Mouse (Mus musculus) urinary bladder, adult 18-20 months (tissue): ENCODE data around the gene Zfhx2.
A peak's percentile ranks its signal among the peaks of the same experiment; 100 is the strongest.
"Not testable (repeated sequence)": the region's sequence is repeated elsewhere in the genome, so short reads cannot be mapped to it uniquely, and the experiment has no call there.

Experiments
- DNase-seq, 2 experiments: peaks; one replicate each; pipeline ENCODE4 v3.0.0; 2022; ENCODE audit warnings: low spot score in 2 of 2, mixed read lengths in 2 of 2

Gene Zfhx2

DNA sequence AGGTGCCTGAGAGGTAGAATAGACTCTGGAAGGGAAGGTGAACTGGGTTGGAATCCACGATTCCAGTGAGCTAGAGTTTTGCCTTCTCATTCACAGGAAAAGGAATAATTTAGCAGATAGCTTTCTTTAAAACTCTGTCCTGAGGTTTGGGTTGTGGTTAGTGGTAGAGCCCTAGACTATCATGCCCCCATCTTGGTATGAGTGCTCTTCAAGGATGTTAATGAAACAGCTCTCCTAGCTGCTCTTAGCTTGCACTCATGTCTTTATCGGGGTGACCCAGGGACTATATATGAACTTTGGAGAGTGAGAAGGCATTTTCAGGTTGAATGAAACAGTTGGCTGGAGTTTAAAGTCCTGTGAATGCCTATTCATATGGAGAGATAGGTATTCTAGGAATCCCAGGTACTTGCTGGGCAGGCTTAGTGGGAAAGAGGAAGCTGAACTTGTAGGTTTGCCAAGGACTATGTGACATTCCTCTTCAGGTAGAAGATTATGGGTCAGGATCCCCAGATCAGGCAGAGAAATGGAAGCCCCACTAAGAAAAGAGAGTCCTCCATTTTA is 44.1 kb downstream of the Zfhx2 start:
- no peak for DNase-seq

DNA sequence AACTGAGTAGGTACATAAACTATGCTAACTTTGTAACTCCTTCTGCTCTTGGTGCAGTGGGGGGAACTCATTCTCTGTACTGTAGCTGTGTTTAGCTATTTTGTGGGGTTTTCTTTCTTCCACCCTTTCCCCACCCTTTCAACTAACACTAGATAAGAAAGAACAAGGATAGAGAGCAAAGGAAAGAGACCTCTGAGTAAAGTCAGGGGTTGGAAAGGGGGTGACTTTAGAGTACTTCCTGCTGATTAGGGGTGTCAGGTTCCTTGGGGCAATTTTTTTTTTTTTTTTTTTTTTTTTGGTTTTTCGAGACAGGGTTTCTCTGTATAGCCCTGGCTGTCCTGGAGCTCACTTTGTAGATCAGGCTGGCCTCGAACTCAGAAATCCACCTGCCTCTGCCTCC is 48.4 kb downstream of the Zfhx2 start:
- not testable (repeated sequence) for DNase-seq

DNA sequence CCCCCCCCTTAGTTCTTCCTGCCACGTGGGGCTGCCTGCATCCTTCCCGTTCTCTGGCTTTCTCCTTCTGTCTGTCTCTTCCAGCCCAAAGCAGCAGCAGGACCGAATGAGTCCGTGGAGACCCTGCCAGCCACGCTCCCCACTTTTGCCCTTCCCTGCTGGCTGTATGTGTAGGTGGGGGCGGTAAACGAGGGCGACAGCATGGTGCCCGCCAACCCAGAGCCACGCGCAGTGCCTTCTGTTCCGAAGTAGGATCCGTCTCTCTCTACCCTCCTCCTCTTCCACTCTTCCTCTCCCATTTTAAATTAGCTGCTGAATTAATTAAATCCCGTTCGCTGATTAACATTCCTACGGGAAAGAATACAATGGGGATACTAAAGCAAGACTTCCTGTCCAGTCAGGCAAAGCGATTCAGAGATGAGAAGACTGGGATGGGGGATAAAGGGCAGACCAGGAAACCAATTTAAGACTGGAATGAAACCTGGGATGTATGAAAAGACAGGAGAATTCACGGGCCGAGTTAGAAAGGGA is 59.4 kb downstream of the Zfhx2 start:
- no peak for DNase-seq

DNA sequence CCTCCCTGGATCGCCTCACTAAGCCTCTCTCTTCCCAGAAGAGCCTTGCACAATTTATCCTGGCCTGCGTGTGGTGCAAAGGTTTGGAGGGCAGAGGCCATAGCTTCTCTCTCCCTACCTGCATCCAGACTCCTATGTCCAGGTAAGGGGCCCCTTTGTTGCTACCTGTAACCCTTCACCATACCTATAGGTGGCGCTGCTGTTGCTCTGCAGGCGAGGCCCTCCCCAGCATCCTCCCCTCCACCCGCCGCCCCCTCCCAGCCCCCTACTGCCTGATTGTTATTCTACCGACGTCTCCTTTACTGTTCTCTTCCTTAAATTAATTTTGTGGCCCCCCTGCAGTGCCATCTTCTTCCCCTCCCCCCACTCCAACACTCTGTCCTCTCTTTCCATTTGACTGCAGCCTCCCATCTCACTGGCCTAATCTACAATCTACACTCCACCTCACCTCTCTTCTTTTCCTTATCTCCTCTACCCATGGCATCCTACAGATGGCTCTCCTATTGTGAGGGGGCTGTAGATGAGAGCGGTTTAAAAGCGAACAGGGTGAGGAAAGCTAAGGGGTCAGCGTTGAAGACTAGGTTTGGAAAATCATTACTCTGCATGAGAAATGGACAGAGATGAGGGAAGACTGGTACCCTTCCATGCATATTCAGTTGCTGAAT is 63.0 kb downstream of the Zfhx2 start:
- DNase-seq = no peak

DNA sequence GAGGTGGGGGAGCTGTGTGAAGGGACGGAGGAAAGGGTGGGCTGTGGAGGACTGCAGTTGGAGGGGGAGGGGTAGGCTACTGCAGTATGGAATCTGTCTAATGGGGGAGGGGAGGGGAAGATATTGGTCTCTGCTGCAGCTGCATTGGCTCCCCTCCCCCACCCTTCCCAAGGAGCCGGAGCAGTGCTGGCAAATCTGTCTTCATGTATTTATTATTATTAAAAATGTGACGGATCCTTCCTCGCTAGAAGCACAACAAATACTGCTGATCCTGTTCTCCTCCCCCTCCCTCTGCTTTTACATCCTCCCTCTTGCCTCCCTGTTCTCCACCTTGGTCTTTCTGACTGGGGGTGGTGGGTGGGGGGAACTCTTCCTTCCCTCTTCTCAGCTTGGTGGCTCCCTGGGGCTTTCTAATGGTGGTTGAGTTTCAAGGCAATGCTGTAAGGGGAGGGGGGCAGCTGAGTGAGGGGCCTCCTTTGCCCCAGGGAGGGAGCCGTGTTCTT is 63.7 kb downstream of the Zfhx2 start:
- DNase-seq = no peak

DNA sequence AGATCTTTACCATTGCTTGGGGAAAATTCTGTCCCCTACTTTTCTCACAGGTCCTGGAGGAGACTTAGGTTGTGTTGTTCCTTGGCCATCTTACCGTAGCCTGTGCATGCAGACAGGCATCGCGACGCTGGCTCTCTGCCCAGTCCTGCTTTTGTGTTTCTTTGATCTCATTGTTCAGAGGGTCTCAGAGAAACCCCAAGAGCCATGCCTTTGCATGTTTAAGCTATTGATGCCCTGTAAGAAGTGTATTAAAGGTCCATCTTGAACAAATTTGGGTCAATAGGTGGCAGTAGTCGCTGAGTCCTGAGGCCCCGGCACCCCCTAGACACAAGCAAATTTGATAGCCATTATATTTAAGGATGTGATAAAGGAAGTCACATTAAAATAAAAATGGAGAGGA is 64.5 kb downstream of the Zfhx2 start:
- no peak for DNase-seq

DNA sequence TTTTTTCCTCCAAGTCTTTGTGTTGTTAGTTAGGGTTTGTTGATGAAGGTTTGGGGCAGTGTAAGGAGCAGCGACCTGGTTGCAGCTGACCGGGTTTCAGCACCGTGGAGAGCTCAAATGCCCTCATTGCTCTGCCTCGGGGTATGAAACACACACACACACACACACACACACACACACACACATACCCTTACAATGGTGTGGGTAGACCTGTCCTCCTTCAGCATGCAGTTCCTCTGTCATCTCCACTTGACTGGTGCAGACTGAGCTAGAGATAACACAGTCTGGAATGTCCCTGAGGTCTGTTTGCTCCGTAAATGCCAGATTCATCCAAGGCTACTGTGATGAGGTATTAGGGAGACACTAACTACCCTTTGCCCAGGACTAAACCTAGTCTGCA is 64.9 kb downstream of the Zfhx2 start:
- no peak for DNase-seq

DNA sequence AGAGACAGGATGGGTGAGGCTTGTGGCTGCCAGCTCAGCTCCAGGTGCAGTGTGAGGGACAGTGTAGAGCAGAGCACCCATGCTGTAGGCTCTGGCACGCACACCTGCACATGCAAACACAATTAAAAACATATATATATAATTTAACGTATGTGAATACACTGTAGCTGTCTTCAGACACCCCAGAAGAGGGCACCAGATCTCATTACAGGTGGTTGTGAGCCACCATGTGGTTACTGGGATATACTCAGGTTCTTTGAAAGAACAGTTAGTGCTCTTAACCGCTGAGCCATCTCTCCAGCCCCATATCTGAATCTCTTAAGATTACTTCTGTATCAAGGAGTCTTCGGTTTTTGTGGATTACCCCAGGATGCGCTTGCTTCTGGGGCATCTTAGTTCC is 66.6 kb downstream of the Zfhx2 start:
- no peak for DNase-seq

DNA sequence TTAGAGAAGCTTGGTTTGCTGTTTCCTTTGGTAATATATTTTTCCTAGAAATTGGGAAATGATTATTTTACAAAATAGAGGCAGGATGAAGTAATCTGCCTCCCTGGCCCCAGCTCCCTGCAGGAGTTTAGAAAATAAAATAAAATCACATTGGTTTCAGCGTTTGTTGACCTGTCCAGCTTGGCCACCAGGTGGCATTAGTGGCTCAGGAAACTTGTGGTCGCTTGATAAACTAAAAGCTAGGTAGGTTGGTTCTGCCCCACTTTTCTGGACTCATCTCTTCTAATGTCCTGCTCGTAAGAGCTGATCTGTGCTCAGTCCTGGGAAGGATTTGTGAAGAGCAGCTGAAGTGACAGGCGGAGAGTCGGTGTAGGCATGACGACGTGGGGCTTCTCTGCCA is 67.9 kb downstream of the Zfhx2 start:
- DNase-seq = peak in 1 of 2 experiments; percentile 25

DNA sequence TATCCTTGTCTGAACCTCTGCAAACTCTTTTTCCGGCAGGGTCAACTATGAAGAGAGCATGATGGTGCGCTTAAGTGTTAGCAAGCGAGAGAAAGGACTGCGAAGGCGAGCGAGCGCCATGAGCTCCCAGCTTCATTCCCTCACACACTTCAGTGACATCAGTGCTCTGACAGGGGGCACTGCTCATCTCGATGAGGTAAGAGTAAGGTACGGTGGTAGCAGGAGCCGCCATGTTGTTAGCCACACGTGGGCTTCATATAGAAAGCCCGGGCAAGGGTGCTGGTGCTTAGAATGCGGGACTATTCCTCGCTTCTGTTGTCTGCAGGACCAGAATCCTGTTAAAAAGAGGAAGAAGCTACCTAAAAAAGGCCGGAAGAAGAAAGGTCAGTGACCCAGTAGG is 69.1 kb downstream of the Zfhx2 start:
- DNase-seq = no peak

DNA sequence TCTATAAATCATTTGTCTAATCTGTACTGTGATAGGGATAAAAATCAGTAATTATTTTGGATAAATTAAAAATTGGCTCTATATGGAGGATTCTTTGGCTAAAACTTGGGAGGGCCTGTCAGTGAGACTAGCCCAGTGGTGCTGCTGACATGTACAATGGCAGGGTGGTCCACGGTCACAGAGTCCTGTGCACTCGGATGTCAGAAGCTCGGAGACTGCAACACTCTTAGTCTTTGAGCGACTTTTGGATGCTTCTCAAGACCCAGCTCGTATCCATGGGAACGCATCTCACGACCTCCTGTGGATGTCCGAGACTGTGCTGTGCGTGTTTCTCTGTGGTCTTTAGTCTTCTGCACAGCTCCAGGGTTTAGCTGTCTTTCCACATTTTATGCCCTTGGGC is 71.7 kb downstream of the Zfhx2 start:
- DNase-seq = no peak

DNA sequence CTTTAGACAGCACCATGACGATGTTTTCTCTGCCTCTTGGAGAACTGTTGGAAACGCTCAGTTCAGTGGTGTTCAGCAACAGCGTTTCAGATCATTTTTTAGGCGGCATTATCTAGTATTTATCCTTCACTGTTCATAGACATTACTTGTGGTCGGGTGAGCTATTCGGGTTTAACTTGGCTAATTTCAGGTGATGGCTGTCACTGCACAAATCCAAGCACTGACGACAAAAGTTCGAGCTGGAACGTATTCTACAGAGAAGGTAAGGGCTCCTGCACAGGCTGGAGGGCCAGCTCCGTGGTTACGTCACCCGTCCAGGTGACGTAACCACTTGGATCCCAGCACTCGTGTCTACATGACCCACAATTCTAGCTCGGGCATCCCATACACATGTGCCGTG is 75.2 kb downstream of the Zfhx2 start:
- DNase-seq = no peak

DNA sequence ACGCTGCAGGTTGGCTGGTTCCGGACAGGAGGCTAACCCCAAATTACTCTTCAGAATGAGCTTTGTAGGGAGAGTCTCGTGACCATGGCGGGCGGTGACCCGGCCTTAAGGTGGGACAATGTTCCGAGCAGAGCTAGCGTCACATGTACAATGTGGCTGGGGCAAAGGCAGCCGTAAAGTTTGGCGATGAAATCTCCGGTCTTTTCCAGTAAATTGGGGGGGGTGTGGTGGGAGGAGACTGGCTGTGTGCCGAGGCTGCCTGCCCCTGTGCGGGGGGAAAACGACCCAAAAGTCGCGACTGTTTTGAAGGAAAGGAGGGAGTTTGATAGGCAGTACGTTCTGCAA is 76.4 kb downstream of the Zfhx2 start:
- DNase-seq = no peak

DNA sequence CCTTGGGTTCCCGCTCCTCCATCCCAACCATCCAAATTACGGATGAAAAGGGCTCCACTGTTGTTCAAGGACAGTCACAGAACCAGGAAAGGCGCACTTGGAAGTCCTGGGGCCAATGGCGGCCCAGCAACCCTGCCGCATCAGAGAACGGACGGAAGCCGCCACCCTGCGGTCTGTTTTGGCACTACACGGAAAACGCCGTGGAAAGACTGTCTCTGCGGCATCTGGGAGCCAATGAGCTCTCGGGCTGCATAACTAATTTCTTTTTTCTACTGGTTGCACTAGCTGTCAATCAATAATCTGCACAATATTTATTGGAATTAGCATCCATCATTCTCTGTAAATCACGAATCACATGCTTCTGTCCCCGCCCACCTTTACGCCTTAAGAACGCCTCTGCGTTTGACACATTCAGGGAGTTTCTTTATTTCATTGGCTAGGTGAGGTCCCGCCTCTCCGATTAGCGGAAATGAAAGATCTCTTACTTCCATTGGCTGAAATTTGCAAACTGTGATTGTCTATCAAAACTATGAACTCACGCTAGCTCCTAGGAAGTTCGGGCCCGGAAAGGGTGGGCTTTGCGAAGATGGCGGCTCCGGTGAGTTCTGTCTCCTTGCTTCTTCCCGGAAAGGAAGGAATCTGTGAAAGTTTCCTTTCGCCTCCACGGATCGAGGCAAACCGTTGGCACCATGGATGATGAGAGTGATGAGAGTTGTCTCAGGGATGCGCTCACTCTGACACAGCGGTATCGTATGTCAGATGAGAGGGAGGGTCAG is 76.9 kb downstream of the Zfhx2 start, which contains the start of gene Ngdn:
TSS of gene Ngdn (plus strand) at position 464 of the 776 bp plus-strand sequence.
- DNase-seq = peak; percentile 95 to 98

DNA sequence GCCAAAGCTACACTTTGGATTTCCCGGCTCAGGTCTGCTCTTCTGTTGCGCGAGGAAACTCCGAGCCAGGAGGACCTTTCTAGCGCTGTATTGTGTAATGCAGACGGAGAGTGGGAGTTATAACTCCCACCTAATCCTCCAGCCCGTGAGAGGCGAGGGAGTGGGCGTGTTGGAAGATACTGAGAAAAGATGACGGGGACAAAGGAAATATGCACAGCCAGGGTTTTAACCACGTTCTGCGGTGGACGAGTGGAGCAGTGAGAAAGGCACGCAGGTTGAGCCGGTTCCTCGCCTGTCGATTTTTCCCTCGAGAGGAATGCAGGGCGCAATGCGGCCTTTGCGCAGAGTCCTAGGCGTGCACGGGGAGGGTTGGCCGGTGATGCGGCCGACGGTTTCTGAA is 77.5 kb downstream of the Zfhx2 start:
- no peak for DNase-seq

DNA sequence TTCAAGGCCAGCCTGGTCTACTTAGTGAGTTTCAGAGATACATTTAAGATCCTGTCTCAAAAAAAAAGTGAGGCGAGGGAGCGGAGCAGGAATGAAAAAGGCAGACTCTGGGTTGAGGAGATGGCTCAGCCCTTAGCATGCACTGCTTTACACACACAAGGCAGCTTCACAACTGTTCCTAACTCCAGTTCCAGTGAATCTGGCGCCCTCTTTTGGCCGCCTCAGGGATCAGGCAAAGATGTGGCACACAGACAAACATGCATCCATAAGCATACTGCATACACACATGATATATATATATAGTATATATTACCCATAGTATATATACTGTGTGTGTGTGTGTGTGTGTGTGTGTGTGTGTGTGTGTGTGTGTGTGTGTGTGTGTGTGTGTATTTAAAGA is 81.0 kb downstream of the Zfhx2 start:
- DNase-seq = no peak
